Mouse (Mus musculus): ENCODE data around the gene Efr3b. TPM values are rescaled to one million over a fixed set of nuclear protein-coding genes. Genes with fewer than 3 reads are reported as not detected.

The Efr3b gene
- total RNA-seq, 1 experiment from 2014 or later: not detected

GRCm38 (mm10) chr12:3928841-3929240 is 109.9 kb downstream of the Efr3b start:
- no peak for ATAC-seq (ENCODE audit: extremely low read depth, insufficient number of reproducible peaks, low FRiP score, poor library complexity, severe bottlenecking)

GRCm38 (mm10) chr12:3926127-3926526 is 112.6 kb downstream of the Efr3b start:
- ATAC-seq (ENCODE audit: extremely low read depth, insufficient number of reproducible peaks, low FRiP score, poor library complexity, severe bottlenecking): no peak

- no peak for ATAC-seq (ENCODE audit: extremely low read depth, insufficient number of reproducible peaks, low FRiP score, poor library complexity, severe bottlenecking)
Observed at GRCm38 (mm10) chr12:3919423-3919822, 119.3 kb downstream of the Efr3b start.

- no peak for ATAC-seq (ENCODE audit: extremely low read depth, insufficient number of reproducible peaks, low FRiP score, poor library complexity, severe bottlenecking)
Observed at GRCm38 (mm10) chr12:3918577-3918976, 120.1 kb downstream of the Efr3b start.

- ATAC-seq (ENCODE audit: extremely low read depth, insufficient number of reproducible peaks, low FRiP score, poor library complexity, severe bottlenecking): no peak
Observed at GRCm38 (mm10) chr12:3917668-3918341, 120.9 kb downstream of the Efr3b start.

- no peak for ATAC-seq (ENCODE audit: extremely low read depth, insufficient number of reproducible peaks, low FRiP score, poor library complexity, severe bottlenecking)
Observed at GRCm38 (mm10) chr12:3915852-3916251, 122.9 kb downstream of the Efr3b start.

Other genes with a start within 250 kb of the Efr3b start
- gene Dnmt3a, start 232.9 kb downstream of the Efr3b start, total RNA-seq (2017): 19.2 and 24.2 TPM in 2 replicates
- 0.70 and 1.2 TPM in 2 replicates for gene Pomc, start 84.0 kb downstream of the Efr3b start, total RNA-seq (2017)
- 5.8 and 6.3 TPM in 2 replicates for gene Dnajc27, start 43.7 kb upstream of the Efr3b start, total RNA-seq (2017)
- 4.4 and 5.6 TPM in 2 replicates for gene Adcy3, start 94.2 kb upstream of the Efr3b start, total RNA-seq (2017)
- gene Ptrhd1, start 195.1 kb upstream of the Efr3b start, total RNA-seq (2017): 2.5 and 2.8 TPM in 2 replicates
- 22.7 and 31.3 TPM in 2 replicates for gene Cenpo, start 195.4 kb upstream of the Efr3b start, total RNA-seq (2017)

Measured in neutrophil, adult 5-6 weeks (primary cell).